Mouse (Mus musculus): ENCODE measurements around the gene Crybg3. TPM values are rescaled to one million over a fixed set of nuclear protein-coding genes. Genes with fewer than 3 reads are reported as not detected.

Gene Crybg3
- polyA plus RNA-seq (2015; fragmentation: Nextera tagmentation; extraction: Ambion mirVana) = 2.3 and 2.6 TPM in 2 replicates

- Histone ChIP-seq H3K4me1 (peaks cover 23% of the 10 kb centered on the region), H3K4me3 (peak within 1 kb of the TSS; percentile 70), H3K9ac (peak within 1 kb of the TSS; percentile 78), H3K4me2 (peak within 1 kb of the TSS; percentile 78), H3K9me3 (replicated peaks) (no peaks in the 10 kb centered on the region), H3K27ac (no peak within 1 kb of the TSS), H3K36me3 (ENCODE audit: poor library complexity, severe bottlenecking) (no peaks in the 10 kb centered on the region), H3K27me3 (0 out of 2 replicates have a peak, but pooled peaks cover 12% of the 10 kb centered on the region)
- peak; percentile 91 for ATAC-seq
- 0% methylated on average over 62 of the region's 90 CpGs for WGBS
Measured at GRCm38 (mm10) chr16:59600311-59601251, at the start of gene Crybg3. Gene Crybg3 (minus strand): TSS chr16:59600979.

GRCm38 (mm10) chr16:59643766-59644165 lies 43.0 kb upstream of the Crybg3 start:
- no peak for ATAC-seq
- no peak overlapping the region for H3K4me3 ChIP-seq
- no peaks in the 10 kb centered on the region for H3K36me3 ChIP-seq (ENCODE audit: poor library complexity, severe bottlenecking)
- H3K27me3 ChIP-seq = no peaks in the 10 kb centered on the region
- H3K27ac ChIP-seq = no peak overlapping the region
- H3K4me2 ChIP-seq = no peak overlapping the region
- no peak overlapping the region for H3K9ac ChIP-seq
- 39% methylated on average over 2 of the region's 2 CpGs for WGBS
- no peaks in the 10 kb centered on the region for H3K9me3 ChIP-seq (replicated peaks)
- no peaks in the 10 kb centered on the region for H3K4me1 ChIP-seq

GRCm38 (mm10) chr16:59639985-59640384 lies 39.2 kb upstream of the Crybg3 start:
- no peak for ATAC-seq
- no peak overlapping the region for H3K27ac ChIP-seq
- no peak overlapping the region for H3K9ac ChIP-seq
- 92% methylated on average over 3 of the region's 3 CpGs for WGBS
- H3K27me3 ChIP-seq = no peaks in the 10 kb centered on the region
- no peak overlapping the region for H3K4me2 ChIP-seq
- H3K4me3 ChIP-seq = no peak overlapping the region
- no peaks in the 10 kb centered on the region for H3K9me3 ChIP-seq (replicated peaks)
- no peaks in the 10 kb centered on the region for H3K36me3 ChIP-seq (ENCODE audit: poor library complexity, severe bottlenecking)
- peaks cover 8% of the 10 kb centered on the region for H3K4me1 ChIP-seq

GRCm38 (mm10) chr16:59639102-59639691 lies 38.4 kb upstream of the Crybg3 start, which contains the start of gene Arl6:
Gene Arl6 (minus strand): TSS chr16:59639391.
- Histone ChIP-seq H3K36me3 (ENCODE audit: poor library complexity, severe bottlenecking) (no peaks in the 10 kb centered on the region), H3K4me1 (peaks cover 8% of the 10 kb centered on the region), H3K9ac (peak within 1 kb of the TSS; percentile 72), H3K27me3 (no peaks in the 10 kb centered on the region), H3K9me3 (replicated peaks) (no peaks in the 10 kb centered on the region), H3K4me3 (peak within 1 kb of the TSS; percentile 54), H3K4me2 (peak within 1 kb of the TSS; percentile 66), H3K27ac (peak within 1 kb of the TSS; percentile 98)
- peak; percentile 98 for ATAC-seq
- 1% methylated on average over 46 of the region's 46 CpGs for WGBS

GRCm38 (mm10) chr16:59634598-59634997 lies 33.8 kb upstream of the Crybg3 start:
- no peaks in the 10 kb centered on the region for H3K27me3 ChIP-seq
- H3K36me3 ChIP-seq (ENCODE audit: poor library complexity, severe bottlenecking) = peaks cover 9% of the 10 kb centered on the region
- H3K27ac ChIP-seq = no peak overlapping the region
- H3K9me3 ChIP-seq (replicated peaks) = no peaks in the 10 kb centered on the region
- 85% methylated on average over 2 of the region's 2 CpGs for WGBS
- H3K4me1 ChIP-seq = peaks cover 8% of the 10 kb centered on the region
- ATAC-seq = no peak
- H3K4me3 ChIP-seq = no peak overlapping the region
- H3K9ac ChIP-seq = no peak overlapping the region
- no peak overlapping the region for H3K4me2 ChIP-seq

GRCm38 (mm10) chr16:59621554-59621953 lies 20.8 kb upstream of the Crybg3 start:
- H3K9me3 ChIP-seq (replicated peaks) = no peaks in the 10 kb centered on the region
- no peak for ATAC-seq
- no peak overlapping the region for H3K4me2 ChIP-seq
- no peak overlapping the region for H3K4me3 ChIP-seq
- no peaks in the 10 kb centered on the region for H3K36me3 ChIP-seq (ENCODE audit: poor library complexity, severe bottlenecking)
- no peak overlapping the region for H3K9ac ChIP-seq
- H3K27ac ChIP-seq = no peak overlapping the region
- no peaks in the 10 kb centered on the region for H3K27me3 ChIP-seq
- H3K4me1 ChIP-seq = no peaks in the 10 kb centered on the region
- WGBS = 99% methylated on average over 2 of the region's 2 CpGs

- Histone ChIP-seq H3K27ac (no peak overlapping the region), H3K4me3 (no peak overlapping the region), H3K4me2 (no peak overlapping the region), H3K9ac (no peak overlapping the region), H3K36me3 (ENCODE audit: poor library complexity, severe bottlenecking) (no peaks in the 10 kb centered on the region), H3K27me3 (no peaks in the 10 kb centered on the region), H3K9me3 (replicated peaks) (no peaks in the 10 kb centered on the region), H3K4me1 (no peaks in the 10 kb centered on the region)
- WGBS = 43% methylated on average over 3 of the region's 3 CpGs
- peak; percentile 78 for ATAC-seq
Measured at GRCm38 (mm10) chr16:59617167-59617566, 16.4 kb upstream of the Crybg3 start.

- H3K27me3 ChIP-seq = no peaks in the 10 kb centered on the region
- no peak overlapping the region for H3K4me2 ChIP-seq
- H3K9ac ChIP-seq = no peak overlapping the region
- 85% methylated on average over 3 of the region's 3 CpGs for WGBS
- H3K9me3 ChIP-seq (replicated peaks) = no peaks in the 10 kb centered on the region
- H3K4me1 ChIP-seq = no peaks in the 10 kb centered on the region
- peaks cover 4% of the 10 kb centered on the region; the same call in 1 of the 2 replicates for H3K36me3 ChIP-seq (ENCODE audit: poor library complexity, severe bottlenecking)
- no peak overlapping the region for H3K27ac ChIP-seq
- H3K4me3 ChIP-seq = no peak overlapping the region
- ATAC-seq = no peak
Measured at GRCm38 (mm10) chr16:59615675-59616074, 14.9 kb upstream of the Crybg3 start.

GRCm38 (mm10) chr16:59610750-59611149 lies 10.0 kb upstream of the Crybg3 start:
- H3K27ac ChIP-seq = no peak overlapping the region
- H3K4me3 ChIP-seq = no peak overlapping the region
- no peak overlapping the region for H3K4me2 ChIP-seq
- H3K9me3 ChIP-seq (replicated peaks) = no peaks in the 10 kb centered on the region
- ATAC-seq = no peak
- H3K27me3 ChIP-seq = no peaks in the 10 kb centered on the region
- no peaks in the 10 kb centered on the region for H3K4me1 ChIP-seq
- no peak overlapping the region for H3K9ac ChIP-seq
- 79% methylated on average over 1 of the region's 1 CpGs for WGBS
- peaks cover 4% of the 10 kb centered on the region; the same call in 1 of the 2 replicates for H3K36me3 ChIP-seq (ENCODE audit: poor library complexity, severe bottlenecking)

- H3K4me2 ChIP-seq = peak overlapping the region; percentile 48
- 35% methylated on average over 15 of the region's 15 CpGs for WGBS
- H3K9me3 ChIP-seq (replicated peaks) = no peaks in the 10 kb centered on the region
- H3K9ac ChIP-seq = no peak overlapping the region
- peak; percentile 75 for ATAC-seq
- peak overlapping the region; percentile 15; the same call in 1 of the 2 replicates for H3K4me3 ChIP-seq
- H3K27me3 ChIP-seq = 0 out of 2 replicates have a peak, but pooled peaks cover 12% of the 10 kb centered on the region
- H3K36me3 ChIP-seq (ENCODE audit: poor library complexity, severe bottlenecking) = no peaks in the 10 kb centered on the region
- 0 out of 2 replicates have a peak overlapping the region, but pooled peaks have one; percentile 33 for H3K27ac ChIP-seq
- peaks cover 22% of the 10 kb centered on the region for H3K4me1 ChIP-seq
Measured at GRCm38 (mm10) chr16:59604078-59604781, 3.5 kb upstream of the Crybg3 start.

- ATAC-seq = no peak
- no peak overlapping the region for H3K27ac ChIP-seq
- no peaks in the 10 kb centered on the region for H3K36me3 ChIP-seq (ENCODE audit: poor library complexity, severe bottlenecking)
- 0 out of 2 replicates have a peak, but pooled peaks cover 12% of the 10 kb centered on the region for H3K27me3 ChIP-seq
- peak overlapping the region; percentile 70 for H3K4me3 ChIP-seq
- 17% methylated on average over 17 of the region's 17 CpGs for WGBS
- no peaks in the 10 kb centered on the region for H3K9me3 ChIP-seq (replicated peaks)
- H3K4me2 ChIP-seq = peak overlapping the region; percentile 78
- no peak overlapping the region; the same call in 1 of the 2 replicates for H3K9ac ChIP-seq
- peaks cover 21% of the 10 kb centered on the region for H3K4me1 ChIP-seq
Measured at GRCm38 (mm10) chr16:59599411-59600265, 1.1 kb downstream of the Crybg3 start.

Data from forebrain, embryonic 13.5 days (tissue).